Mouse (Mus musculus) bone marrow, adult 2 months (tissue): ENCODE results near the gene Eif1b.

Experiments
- CTCF ChIP-seq: fragments of 200-500 bp; IDR thresholded peaks from 2 replicates; pipeline ENCODE4 v1.5.1; 2011; ENCODE audit warnings: low read length, control low read depth; ENCODE audit not compliant: control insufficient read depth, insufficient read depth
- POLR2A ChIP-seq: fragments of 200-500 bp; IDR thresholded peaks from 2 replicates; pipeline ENCODE4 v1.6.1; 2011; ENCODE audit warnings: low read depth, mild to moderate bottlenecking, control low read depth, low read length, borderline replicate concordance; ENCODE audit not compliant: control insufficient read depth

- TF ChIP-seq CTCF (no peak), POLR2A (no peak)
These were observed 42.2 kb upstream of the Eif1b start for GRCm38 (mm10) chr9:120449696-120450329.
